Mouse (Mus musculus): Measurements from ENCODE around the gene Rpl23a. TPM values are rescaled to one million over a fixed set of nuclear protein-coding genes. Genes with fewer than 3 reads are reported as not detected.

The Rpl23a gene
- total RNA-seq, 2 experiments from 2014 or later, result 747 to 755 TPM

DNA sequence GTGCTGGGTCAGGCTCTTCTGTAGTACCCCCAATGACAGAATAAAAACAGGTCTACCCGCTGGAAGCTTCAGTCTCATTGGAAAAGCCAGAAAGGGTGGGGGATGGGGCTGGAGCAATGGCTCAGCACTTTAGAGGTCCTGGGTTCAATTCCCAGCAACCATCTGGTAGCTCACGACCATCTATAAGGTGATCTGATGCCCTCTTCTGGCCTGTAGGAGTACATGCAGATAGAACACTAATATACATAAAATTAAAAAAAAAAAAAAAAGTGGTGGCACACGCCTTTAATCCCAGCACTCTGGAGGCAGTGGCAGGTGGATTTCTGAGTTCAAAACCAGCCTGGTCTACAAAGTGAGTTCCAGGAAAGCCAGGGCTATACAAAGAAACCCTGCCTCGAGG is 12.1 kb downstream of the Rpl23a start:
- H3K4me3 ChIP-seq, result no peak overlapping the region
- no peak overlapping the region for H3K27ac ChIP-seq
- DNase-seq (ENCODE audit: low spot score in 2 of 2), result no peak
- peak; percentile 56 for TF ChIP-seq CTCF (conservative IDR thresholded peaks at IDR 0.05)

DNA sequence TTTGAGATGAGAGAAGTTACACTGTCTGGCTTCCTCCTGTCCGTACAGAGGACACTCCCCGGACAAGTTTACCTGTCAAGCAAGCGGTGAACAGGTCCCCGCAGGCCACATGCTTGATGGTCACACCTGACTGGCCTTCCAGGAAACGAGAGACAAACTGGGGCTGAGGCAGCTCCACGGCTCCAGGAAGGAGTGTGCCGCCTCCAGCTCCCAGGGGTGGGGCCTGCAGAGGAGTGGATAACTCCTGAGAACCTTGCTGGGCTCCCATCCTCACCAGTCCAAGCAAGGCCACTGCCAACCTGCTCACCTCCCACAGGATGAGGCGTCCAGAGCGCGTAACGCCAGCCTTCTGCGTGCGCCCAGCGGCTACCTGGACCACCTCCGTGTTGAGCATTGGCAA is 13.1 kb downstream of the Rpl23a start:
- DNase-seq (ENCODE audit: low spot score in 2 of 2), result no peak
- Histone ChIP-seq H3K27ac (no peak overlapping the region), H3K4me3 (no peak overlapping the region)
- TF ChIP-seq CTCF (conservative IDR thresholded peaks at IDR 0.05), result no peak

GRCm38 (mm10) chr11:78168541-78169468 is 14.6 kb downstream of the Rpl23a start:
- DNase-seq (ENCODE audit: low spot score in 2 of 2), result no peak
- no peak for TF ChIP-seq CTCF (conservative IDR thresholded peaks at IDR 0.05)
- Histone ChIP-seq H3K27ac (no peak overlapping the region), H3K4me3 (no peak overlapping the region)

GRCm38 (mm10) chr11:78167257-78167959 is 16.0 kb downstream of the Rpl23a start:
- Histone ChIP-seq H3K27ac (no peak overlapping the region), H3K4me3 (no peak overlapping the region)
- no peak for DNase-seq (ENCODE audit: low spot score in 2 of 2)
- TF ChIP-seq CTCF (conservative IDR thresholded peaks at IDR 0.05), result no peak

DNA sequence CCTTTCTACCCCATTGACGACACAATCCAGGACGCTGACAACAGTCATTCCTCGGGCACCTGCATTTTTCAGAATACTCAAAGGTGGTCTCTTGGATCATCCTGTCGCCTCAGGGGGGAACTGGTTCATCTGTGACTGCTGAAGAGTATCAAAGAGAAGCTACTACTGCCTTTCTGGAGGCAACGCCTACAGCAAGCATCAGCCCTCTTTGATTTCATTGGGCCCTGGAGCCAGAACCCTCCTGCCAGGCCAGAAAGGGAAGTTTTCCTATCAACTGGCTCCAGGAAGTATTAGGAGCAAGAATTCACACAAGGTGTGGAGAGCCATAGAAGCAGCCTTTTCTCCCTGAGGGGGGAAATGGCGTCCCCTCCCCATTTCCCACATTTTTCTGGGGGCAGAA is 16.7 kb downstream of the Rpl23a start:
- H3K27ac ChIP-seq, result no peak overlapping the region
- DNase-seq (ENCODE audit: low spot score in 2 of 2), result no peak
- no peak overlapping the region for H3K4me3 ChIP-seq
- no peak for TF ChIP-seq CTCF (conservative IDR thresholded peaks at IDR 0.05)

DNA sequence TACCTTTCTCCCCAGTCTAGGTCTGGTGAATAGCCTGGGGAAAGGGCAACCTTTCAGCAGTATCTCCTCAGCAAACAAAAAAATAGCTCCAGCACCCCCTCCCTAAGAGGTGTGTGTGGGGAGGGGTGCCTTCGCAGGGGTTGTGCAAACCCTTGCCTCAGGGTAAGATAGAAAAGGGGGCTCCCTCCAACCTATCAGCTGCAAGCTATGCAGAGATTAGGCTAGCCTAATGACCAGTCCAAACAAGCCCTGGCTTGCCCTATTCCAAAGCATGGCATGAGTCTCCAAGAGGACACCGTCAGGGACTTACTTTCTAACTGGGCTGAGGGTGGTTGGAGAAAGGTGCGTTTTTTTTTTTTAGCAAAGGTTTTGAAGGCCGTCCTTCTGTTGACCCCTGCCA is 17.2 kb downstream of the Rpl23a start:
- no peak for TF ChIP-seq CTCF (conservative IDR thresholded peaks at IDR 0.05)
- H3K27ac ChIP-seq, result peak overlapping the region; percentile 80
- peak overlapping the region; percentile 89 for H3K4me3 ChIP-seq
- no peak for DNase-seq (ENCODE audit: low spot score in 2 of 2)

GRCm38 (mm10) chr11:78165761-78166109 is 17.6 kb downstream of the Rpl23a start:
- TF ChIP-seq CTCF (conservative IDR thresholded peaks at IDR 0.05), result no peak
- no peak for DNase-seq (ENCODE audit: low spot score in 2 of 2)
- peak overlapping the region; percentile 89 for H3K4me3 ChIP-seq
- peak overlapping the region; percentile 80 for H3K27ac ChIP-seq

GRCm38 (mm10) chr11:78164924-78165760 is 18.2 kb downstream of the Rpl23a start, which contains the start of gene Traf4:
TSS of gene Traf4 (minus strand) at chr11:78165589.
- TF ChIP-seq CTCF (conservative IDR thresholded peaks at IDR 0.05), result peak; percentile 40
- peak within 1 kb of the TSS; percentile 89 for H3K4me3 ChIP-seq
- peak; percentile 67 to 70 for DNase-seq (ENCODE audit: low spot score in 2 of 2)
- peak within 1 kb of the TSS; percentile 91 for H3K27ac ChIP-seq

GRCm38 (mm10) chr11:78164604-78164923 is 18.8 kb downstream of the Rpl23a start:
- TF ChIP-seq CTCF (conservative IDR thresholded peaks at IDR 0.05), result no peak
- Histone ChIP-seq H3K27ac (peak overlapping the region; percentile 91), H3K4me3 (peak overlapping the region; percentile 89)
- no peak for DNase-seq (ENCODE audit: low spot score in 2 of 2)

DNA sequence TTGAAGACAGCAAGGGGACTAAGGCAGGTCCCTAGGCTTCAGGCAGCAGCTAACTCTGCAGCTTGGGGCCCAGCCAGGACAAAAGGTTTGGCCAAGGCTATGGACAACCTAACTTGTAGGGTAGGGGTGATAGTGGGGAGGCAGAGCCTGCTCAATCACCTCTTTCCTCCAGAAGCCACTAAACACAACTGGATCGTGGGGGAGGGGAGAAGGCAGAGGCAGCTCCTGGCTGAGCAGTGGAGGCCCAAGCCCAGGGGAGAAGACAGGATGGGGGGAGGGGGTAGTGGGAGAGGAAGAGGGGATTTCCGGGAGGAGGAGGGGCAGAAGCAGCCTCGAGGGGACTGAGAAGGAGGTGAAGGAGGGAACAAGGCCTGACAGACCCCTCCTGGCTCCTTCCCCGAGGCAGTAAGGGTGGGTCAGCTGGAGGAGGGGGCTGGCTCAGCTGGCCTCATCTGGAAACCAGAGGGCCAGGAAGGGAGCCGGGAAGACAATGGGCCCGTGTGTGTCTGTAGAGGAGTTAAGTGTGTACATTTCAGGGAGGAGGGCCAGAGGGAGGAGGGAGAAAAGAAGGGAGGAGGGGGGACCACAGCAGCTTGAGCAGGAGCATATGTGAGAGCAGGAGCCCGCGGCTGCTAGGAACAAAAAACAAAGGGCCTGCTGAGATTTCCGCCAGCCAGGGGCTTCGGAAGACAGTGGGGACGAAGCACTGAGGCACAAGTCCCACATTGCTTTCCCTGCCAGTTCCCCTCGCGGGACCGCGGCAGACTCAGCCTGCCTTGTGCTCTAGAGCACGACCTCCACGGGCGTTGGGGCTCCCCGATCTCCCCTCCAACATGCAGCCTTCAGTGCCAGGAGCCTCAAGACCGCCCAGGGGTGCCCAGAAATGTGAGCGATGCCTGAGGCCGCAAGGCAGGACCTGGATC is 19.4 kb downstream of the Rpl23a start:
- Histone ChIP-seq H3K27ac (peak overlapping the region; percentile 91), H3K4me3 (peak overlapping the region; percentile 89)
- no peak for DNase-seq (ENCODE audit: low spot score in 2 of 2)
- no peak for TF ChIP-seq CTCF (conservative IDR thresholded peaks at IDR 0.05)

GRCm38 (mm10) chr11:78163045-78163444 is 20.3 kb downstream of the Rpl23a start:
- no peak for TF ChIP-seq CTCF (conservative IDR thresholded peaks at IDR 0.05)
- Histone ChIP-seq H3K27ac (peak overlapping the region; percentile 91; the same call in 1 of the 2 replicates), H3K4me3 (peak overlapping the region; percentile 6; the same call in 1 of the 2 replicates)
- DNase-seq (ENCODE audit: low spot score in 2 of 2), result no peak

GRCm38 (mm10) chr11:78162504-78162903 is 20.9 kb downstream of the Rpl23a start:
- Histone ChIP-seq H3K4me3 (no peak overlapping the region; the same call in 1 of the 2 replicates), H3K27ac (peak overlapping the region; percentile 91; the same call in 1 of the 2 replicates)
- no peak for DNase-seq (ENCODE audit: low spot score in 2 of 2)
- TF ChIP-seq CTCF (conservative IDR thresholded peaks at IDR 0.05), result no peak

Measured in layer of hippocampus, adult 2 months (tissue).